Mouse (Mus musculus) heart, postnatal 14 days (tissue): ENCODE data around the gene Psg26. TPM values are rescaled to one million over a fixed set of nuclear protein-coding genes. Genes with fewer than 3 reads are reported as not detected.
"Not testable (repeated sequence)": the region's sequence is repeated elsewhere in the genome, so short reads cannot be mapped to it uniquely, and the experiment has no call there.

Experiments
- DNase-seq, 2 experiments: peaks; one replicate each; pipeline ENCODE4 v3.0.0; 2021 to 2022
- intact Hi-C: fragments of 180-260 bp; cut with DNase I; formaldehyde crosslinking; loops from one replicate; pipeline ENCODE4 v1.15.1; 2025
- long read RNA-seq, 2 experiments: library from polyadenylated mRNA; stranded (forward); transcript quantifications; one replicate each; pipeline ENCODE4 v2.0.0; 2021
- total RNA-seq, 2 experiments: library from RNA; stranded (reverse); gene quantifications; 2 replicates each; pipeline ENCODE4 v1.2.3; 2021

Gene Psg26
- not detected for total RNA-seq
- long read RNA-seq, experiment 1, result 0 reads
- long read RNA-seq, experiment 2, result 0 reads

DNA sequence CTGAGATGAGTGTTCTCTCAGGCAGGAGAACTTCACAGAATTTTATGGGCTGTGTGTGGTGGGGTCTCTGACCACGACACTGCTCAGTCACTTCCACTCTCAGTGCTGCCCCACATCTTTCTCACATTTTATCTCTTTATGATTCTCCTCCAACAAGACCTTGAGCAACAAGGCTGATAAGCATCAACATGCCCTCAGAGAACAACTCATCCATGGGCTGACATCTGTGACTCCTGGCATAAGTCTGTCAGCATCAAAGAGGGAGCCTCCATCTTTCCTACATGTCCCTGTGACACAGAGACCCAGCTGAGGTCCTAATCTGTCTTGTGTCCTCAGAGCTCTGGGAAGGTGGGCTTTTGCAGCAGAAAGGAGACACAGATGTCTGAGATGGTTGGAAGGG, at the start of gene Psg26:
Psg26 (minus strand) TSS at position 101 of the 400 bp plus-strand sequence.
- no peak for DNase-seq
- intact Hi-C loops, result no loop called here

GRCm38 (mm10) chr7:18533420-18533819, 49.4 kb upstream of the Psg26 start:
- DNase-seq, result no peak
- intact Hi-C loops, result no loop called here

DNA sequence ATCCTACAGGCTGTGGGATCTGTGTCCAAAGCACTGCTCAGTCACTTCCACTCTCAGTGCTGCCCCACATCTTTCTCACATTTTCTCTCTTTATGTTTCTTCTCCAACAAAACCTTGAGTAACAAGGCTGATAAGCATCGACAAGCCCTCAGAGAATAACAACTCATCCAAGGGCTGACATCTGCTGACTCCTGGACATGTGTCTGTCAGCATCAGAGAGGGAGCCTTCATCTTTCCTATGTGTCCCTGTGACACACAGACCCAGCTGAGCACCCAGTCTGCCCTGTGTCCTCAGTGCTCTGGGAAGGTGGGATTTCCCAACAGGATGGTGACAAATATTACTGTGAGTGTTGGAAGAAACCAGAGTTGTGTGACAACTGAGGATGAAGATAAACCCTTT, 48.2 kb upstream of the Psg26 start, which contains the start of gene Psg25:
Psg25 (minus strand) TSS at position 101 of the 400 bp plus-strand sequence.
- no peak for DNase-seq
- intact Hi-C loops, result no loop called here

GRCm38 (mm10) chr7:18524668-18525067, 40.7 kb upstream of the Psg26 start:
- intact Hi-C loops, result no loop called here
- DNase-seq, result no peak

DNA sequence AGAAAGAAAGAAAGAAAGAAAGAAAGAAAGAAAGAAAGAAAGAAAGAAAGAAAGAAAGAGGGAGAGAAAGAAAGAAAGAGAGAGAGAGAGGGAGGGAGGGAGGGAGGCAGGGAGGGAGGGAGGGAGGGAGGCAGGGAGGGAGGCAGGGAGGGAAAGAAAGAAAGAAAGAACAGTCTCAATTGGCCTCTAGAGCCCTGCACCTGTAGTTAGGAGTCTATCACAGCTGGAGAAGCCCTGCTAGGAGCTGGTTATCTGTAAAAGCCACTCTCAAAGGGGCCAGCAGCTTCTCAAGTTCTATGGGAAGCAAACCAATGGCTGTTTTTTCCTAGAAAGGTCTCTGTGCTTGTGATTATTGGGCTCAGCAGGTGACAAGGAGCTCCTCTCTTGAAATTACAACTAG, 28.9 kb upstream of the Psg26 start:
- intact Hi-C loops, DNase-seq: not testable (repeated sequence)

DNA sequence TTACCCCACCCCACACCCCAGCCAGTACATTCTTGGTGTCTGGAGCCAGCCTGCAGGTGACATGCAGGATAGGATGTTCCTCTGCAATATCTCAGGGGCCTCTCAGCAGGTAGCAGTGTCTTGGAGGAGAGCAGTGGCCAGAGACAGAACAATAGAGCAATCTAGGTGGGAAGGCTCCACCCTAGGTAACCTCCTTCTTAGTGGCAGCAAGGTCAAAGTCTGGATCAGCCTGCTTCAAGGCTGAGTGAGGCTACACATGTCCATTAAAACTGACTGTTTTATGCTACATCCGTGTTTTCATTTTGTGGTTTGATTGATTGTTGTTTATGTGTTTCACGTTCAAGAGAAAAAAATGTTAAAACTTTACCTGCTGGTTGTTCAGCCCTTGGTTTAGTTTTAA, 28.4 kb upstream of the Psg26 start:
- intact Hi-C loops, DNase-seq: not testable (repeated sequence)

DNA sequence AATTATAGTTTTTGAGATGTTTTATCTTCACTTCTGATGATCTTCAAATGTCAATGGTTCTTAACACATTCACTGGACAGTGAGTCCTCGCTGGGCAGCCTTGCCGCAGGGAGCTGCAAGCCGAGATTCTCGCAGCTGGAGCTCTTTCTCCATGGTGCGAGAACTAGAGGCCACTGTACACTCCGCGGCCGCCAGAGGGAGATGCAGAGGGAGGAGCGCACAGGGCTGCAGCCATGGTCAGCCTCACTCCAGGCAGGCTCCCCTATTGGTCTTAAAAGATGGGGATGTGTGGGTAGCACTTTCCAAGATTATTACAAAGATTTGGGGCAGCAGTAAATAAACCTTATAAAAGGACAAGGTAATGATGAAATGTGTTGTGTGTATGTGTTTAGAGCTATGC, 27.5 kb upstream of the Psg26 start:
- intact Hi-C loops, result no loop called here
- DNase-seq, result peak in 1 of 2 experiments; percentile 5

- intact Hi-C loops, DNase-seq: not testable (repeated sequence)
Observed at GRCm38 (mm10) chr7:18431941-18432340, 52.0 kb downstream of the Psg26 start, which contains the start of gene Psg28. Gene Psg28 (minus strand): TSS chr7:18432041.

Other genes starting within 250 kb of the Psg26 start
- gene Mill1, start 238.8 kb downstream of the Psg26 start, total RNA-seq, result not detected
- gene Psg18, start 129.2 kb downstream of the Psg26 start, total RNA-seq, result not detected
- gene Psg28, start 52.1 kb downstream of the Psg26 start, total RNA-seq, result not detected
- gene Psg25, start 48.1 kb upstream of the Psg26 start, total RNA-seq, result not detected
- not detected for gene Psg27, start 83.1 kb upstream of the Psg26 start, total RNA-seq
- gene Psg23, start 132.3 kb upstream of the Psg26 start, total RNA-seq, result not detected
- not detected for gene Psg21, start 172.5 kb upstream of the Psg26 start, total RNA-seq
- not detected for gene Psg20, start 202.0 kb upstream of the Psg26 start, total RNA-seq
- not detected for gene Psg22, start 233.9 kb upstream of the Psg26 start, total RNA-seq